Mouse (Mus musculus): ENCODE data around the gene Adcy7.

DNA sequence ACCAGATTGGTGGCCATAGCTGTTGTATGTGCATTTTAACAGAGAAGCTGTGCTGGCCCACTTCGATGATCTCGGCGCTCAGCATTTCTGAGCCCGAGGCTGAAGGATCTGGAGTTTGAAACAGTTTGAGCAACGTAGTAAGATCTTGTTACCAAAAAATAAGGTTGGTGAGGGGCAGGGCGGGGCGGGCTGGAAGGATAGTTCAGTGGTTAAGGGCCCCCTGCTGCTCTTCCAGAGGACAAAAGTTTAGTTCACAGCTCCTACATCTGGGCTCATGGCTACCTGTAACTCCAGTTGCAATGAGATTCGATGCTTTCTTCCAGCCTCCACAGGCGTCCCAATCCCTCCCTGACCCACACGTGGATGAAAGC is 26.5 kb downstream of the Adcy7 start:
- TF ChIP-seq CTCF (IDR thresholded peaks at IDR 0.05; ENCODE audit: insufficient read depth, low read depth, low read length), result no peak
- no peak for TF ChIP-seq POLR2A (IDR thresholded peaks at IDR 0.05; ENCODE audit: insufficient read depth, low read depth, low read length)
